Mouse (Mus musculus): ENCODE measurements around the gene Gcg. TPM values are rescaled to one million over a fixed set of nuclear protein-coding genes. Genes with fewer than 3 reads are reported as not detected.

Gcg gene
- polyA plus RNA-seq, 1 experiment from 2014 or later: 22.4 TPM

- no peak for DNase-seq (ENCODE audit: low spot score)
- no peak for ATAC-seq (replicated peaks; ENCODE audit: low FRiP score, low TSS enrichment, low read depth)
- Histone ChIP-seq H3K4me3 (ENCODE audit: low read depth, low read length) (no peak overlapping the region), H3K36me3 (ENCODE audit: control insufficient read depth, insufficient read depth, low read length) (no peaks in the 10 kb centered on the region), H3K4me1 (replicated peaks; ENCODE audit: control insufficient read depth, insufficient read depth, low read length) (no peaks in the 10 kb centered on the region), H3K9me3 (ENCODE audit: control insufficient read depth, low read length) (no peaks in the 10 kb centered on the region), H3K4me2 (ENCODE audit: low read length) (no peak overlapping the region), H3K27me3 (replicated peaks; ENCODE audit: control insufficient read depth, insufficient read depth, low read length) (no peaks in the 10 kb centered on the region), H3K27ac (ENCODE audit: low read depth) (no peak overlapping the region), H3K9ac (ENCODE audit: low read length) (no peak overlapping the region)
- WGBS: 79% methylated on average over 5 of the region's 5 CpGs
Measured at GRCm38 (mm10) chr2:62503326-62503725, 19.9 kb upstream of the Gcg start.

GRCm38 (mm10) chr2:62502516-62502915, 19.1 kb upstream of the Gcg start:
- no peak overlapping the region for H3K9ac ChIP-seq (ENCODE audit: low read length)
- no peaks in the 10 kb centered on the region for H3K9me3 ChIP-seq (ENCODE audit: control insufficient read depth, low read length)
- H3K27ac ChIP-seq (ENCODE audit: low read depth): no peak overlapping the region
- no peak for ATAC-seq (replicated peaks; ENCODE audit: low FRiP score, low TSS enrichment, low read depth)
- no peaks in the 10 kb centered on the region for H3K4me1 ChIP-seq (replicated peaks; ENCODE audit: control insufficient read depth, insufficient read depth, low read length)
- H3K27me3 ChIP-seq (replicated peaks; ENCODE audit: control insufficient read depth, insufficient read depth, low read length): no peaks in the 10 kb centered on the region
- WGBS: 89% methylated on average over 4 of the region's 4 CpGs
- H3K36me3 ChIP-seq (ENCODE audit: control insufficient read depth, insufficient read depth, low read length): no peaks in the 10 kb centered on the region
- DNase-seq (ENCODE audit: low spot score): no peak
- no peak overlapping the region for H3K4me3 ChIP-seq (ENCODE audit: low read depth, low read length)
- no peak overlapping the region for H3K4me2 ChIP-seq (ENCODE audit: low read length)

GRCm38 (mm10) chr2:62498821-62499220, 15.4 kb upstream of the Gcg start:
- no peak for ATAC-seq (replicated peaks; ENCODE audit: low FRiP score, low TSS enrichment, low read depth)

GRCm38 (mm10) chr2:62498086-62498485, 14.6 kb upstream of the Gcg start:
- no peak overlapping the region for H3K4me3 ChIP-seq (ENCODE audit: low read depth, low read length)
- ATAC-seq (replicated peaks; ENCODE audit: low FRiP score, low TSS enrichment, low read depth): no peak
- H3K4me2 ChIP-seq (ENCODE audit: low read length): no peak overlapping the region
- H3K27ac ChIP-seq (ENCODE audit: low read depth): no peak overlapping the region
- 90% methylated on average over 4 of the region's 4 CpGs for WGBS
- H3K9ac ChIP-seq (ENCODE audit: low read length): no peak overlapping the region
- no peaks in the 10 kb centered on the region for H3K9me3 ChIP-seq (ENCODE audit: control insufficient read depth, low read length)
- DNase-seq (ENCODE audit: low spot score): no peak
- no peaks in the 10 kb centered on the region for H3K36me3 ChIP-seq (ENCODE audit: control insufficient read depth, insufficient read depth, low read length)
- no peaks in the 10 kb centered on the region for H3K4me1 ChIP-seq (replicated peaks; ENCODE audit: control insufficient read depth, insufficient read depth, low read length)
- no peaks in the 10 kb centered on the region for H3K27me3 ChIP-seq (replicated peaks; ENCODE audit: control insufficient read depth, insufficient read depth, low read length)

More at GRCm38 (mm10) chr2:62498821-62499220, 15.4 kb upstream of the Gcg start:
- Histone ChIP-seq H3K36me3 (ENCODE audit: control insufficient read depth, insufficient read depth, low read length) (no peaks in the 10 kb centered on the region), H3K27ac (ENCODE audit: low read depth) (no peak overlapping the region), H3K9ac (ENCODE audit: low read length) (no peak overlapping the region), H3K27me3 (replicated peaks; ENCODE audit: control insufficient read depth, insufficient read depth, low read length) (no peaks in the 10 kb centered on the region), H3K4me1 (replicated peaks; ENCODE audit: control insufficient read depth, insufficient read depth, low read length) (no peaks in the 10 kb centered on the region), H3K4me2 (ENCODE audit: low read length) (no peak overlapping the region), H3K4me3 (ENCODE audit: low read depth, low read length) (no peak overlapping the region), H3K9me3 (ENCODE audit: control insufficient read depth, low read length) (no peaks in the 10 kb centered on the region)
- 86% methylated on average over 5 of the region's 5 CpGs for WGBS
- DNase-seq (ENCODE audit: low spot score): no peak

GRCm38 (mm10) chr2:62497333-62498002, 14.0 kb upstream of the Gcg start:
- H3K4me3 ChIP-seq (ENCODE audit: low read depth, low read length): no peak overlapping the region
- DNase-seq (ENCODE audit: low spot score): no peak
- H3K9ac ChIP-seq (ENCODE audit: low read length): no peak overlapping the region
- H3K4me2 ChIP-seq (ENCODE audit: low read length): no peak overlapping the region
- ATAC-seq (replicated peaks; ENCODE audit: low FRiP score, low TSS enrichment, low read depth): no peak
- H3K36me3 ChIP-seq (ENCODE audit: control insufficient read depth, insufficient read depth, low read length): no peaks in the 10 kb centered on the region
- WGBS: 76% methylated on average over 5 of the region's 5 CpGs
- no peaks in the 10 kb centered on the region for H3K4me1 ChIP-seq (replicated peaks; ENCODE audit: control insufficient read depth, insufficient read depth, low read length)
- H3K27ac ChIP-seq (ENCODE audit: low read depth): no peak overlapping the region
- H3K9me3 ChIP-seq (ENCODE audit: control insufficient read depth, low read length): no peaks in the 10 kb centered on the region
- H3K27me3 ChIP-seq (replicated peaks; ENCODE audit: control insufficient read depth, insufficient read depth, low read length): no peaks in the 10 kb centered on the region

GRCm38 (mm10) chr2:62495407-62495806, 12.0 kb upstream of the Gcg start:
- Histone ChIP-seq H3K4me2 (ENCODE audit: low read length) (no peak overlapping the region), H3K27me3 (replicated peaks; ENCODE audit: control insufficient read depth, insufficient read depth, low read length) (no peaks in the 10 kb centered on the region), H3K27ac (ENCODE audit: low read depth) (no peak overlapping the region), H3K4me3 (ENCODE audit: low read depth, low read length) (no peak overlapping the region), H3K36me3 (ENCODE audit: control insufficient read depth, insufficient read depth, low read length) (no peaks in the 10 kb centered on the region), H3K4me1 (replicated peaks; ENCODE audit: control insufficient read depth, insufficient read depth, low read length) (no peaks in the 10 kb centered on the region), H3K9me3 (ENCODE audit: control insufficient read depth, low read length) (no peaks in the 10 kb centered on the region), H3K9ac (ENCODE audit: low read length) (no peak overlapping the region)
- 65% methylated on average over 4 of the region's 4 CpGs for WGBS
- ATAC-seq (replicated peaks; ENCODE audit: low FRiP score, low TSS enrichment, low read depth): no peak
- no peak for DNase-seq (ENCODE audit: low spot score)

GRCm38 (mm10) chr2:62489832-62490231, 6.4 kb upstream of the Gcg start:
- Histone ChIP-seq H3K9me3 (ENCODE audit: control insufficient read depth, low read length) (no peaks in the 10 kb centered on the region), H3K4me3 (ENCODE audit: low read depth, low read length) (no peak overlapping the region), H3K27ac (ENCODE audit: low read depth) (no peak overlapping the region), H3K27me3 (replicated peaks; ENCODE audit: control insufficient read depth, insufficient read depth, low read length) (no peaks in the 10 kb centered on the region), H3K4me2 (ENCODE audit: low read length) (no peak overlapping the region), H3K9ac (ENCODE audit: low read length) (no peak overlapping the region), H3K4me1 (replicated peaks; ENCODE audit: control insufficient read depth, insufficient read depth, low read length) (no peaks in the 10 kb centered on the region), H3K36me3 (ENCODE audit: control insufficient read depth, insufficient read depth, low read length) (no peaks in the 10 kb centered on the region)
- DNase-seq (ENCODE audit: low spot score) (no peak), ATAC-seq (replicated peaks; ENCODE audit: low FRiP score, low TSS enrichment, low read depth) (no peak)
- 86% methylated on average over 6 of the region's 6 CpGs for WGBS

- no peak overlapping the region for H3K9ac ChIP-seq (ENCODE audit: low read length)
- ATAC-seq (replicated peaks; ENCODE audit: low FRiP score, low TSS enrichment, low read depth) (no peak), DNase-seq (ENCODE audit: low spot score) (no peak)
- no peaks in the 10 kb centered on the region for H3K4me1 ChIP-seq (replicated peaks; ENCODE audit: control insufficient read depth, insufficient read depth, low read length)
- no peak overlapping the region for H3K4me2 ChIP-seq (ENCODE audit: low read length)
- no peaks in the 10 kb centered on the region for H3K36me3 ChIP-seq (ENCODE audit: control insufficient read depth, insufficient read depth, low read length)
- H3K9me3 ChIP-seq (ENCODE audit: control insufficient read depth, low read length): no peaks in the 10 kb centered on the region
- no peaks in the 10 kb centered on the region for H3K27me3 ChIP-seq (replicated peaks; ENCODE audit: control insufficient read depth, insufficient read depth, low read length)
- no peak overlapping the region for H3K27ac ChIP-seq (ENCODE audit: low read depth)
- 80% methylated on average over 3 of the region's 3 CpGs for WGBS
- H3K4me3 ChIP-seq (ENCODE audit: low read depth, low read length): no peak overlapping the region
Measured at GRCm38 (mm10) chr2:62484906-62485305, 1.5 kb upstream of the Gcg start.
